Mouse (Mus musculus): Measurements from ENCODE around the gene Sh3glb2. TPM values are rescaled to one million over a fixed set of nuclear protein-coding genes. Genes with fewer than 3 reads are reported as not detected.

The Sh3glb2 gene
- polyA plus RNA-seq (2014; fragmentation: Illumina TruSeq; extraction: RNeasy Lipid Tissue Mini Kit (QIAGEN cat#74804); ENCODE audit: low read depth, low replicate concordance), result 208 TPM

DNA sequence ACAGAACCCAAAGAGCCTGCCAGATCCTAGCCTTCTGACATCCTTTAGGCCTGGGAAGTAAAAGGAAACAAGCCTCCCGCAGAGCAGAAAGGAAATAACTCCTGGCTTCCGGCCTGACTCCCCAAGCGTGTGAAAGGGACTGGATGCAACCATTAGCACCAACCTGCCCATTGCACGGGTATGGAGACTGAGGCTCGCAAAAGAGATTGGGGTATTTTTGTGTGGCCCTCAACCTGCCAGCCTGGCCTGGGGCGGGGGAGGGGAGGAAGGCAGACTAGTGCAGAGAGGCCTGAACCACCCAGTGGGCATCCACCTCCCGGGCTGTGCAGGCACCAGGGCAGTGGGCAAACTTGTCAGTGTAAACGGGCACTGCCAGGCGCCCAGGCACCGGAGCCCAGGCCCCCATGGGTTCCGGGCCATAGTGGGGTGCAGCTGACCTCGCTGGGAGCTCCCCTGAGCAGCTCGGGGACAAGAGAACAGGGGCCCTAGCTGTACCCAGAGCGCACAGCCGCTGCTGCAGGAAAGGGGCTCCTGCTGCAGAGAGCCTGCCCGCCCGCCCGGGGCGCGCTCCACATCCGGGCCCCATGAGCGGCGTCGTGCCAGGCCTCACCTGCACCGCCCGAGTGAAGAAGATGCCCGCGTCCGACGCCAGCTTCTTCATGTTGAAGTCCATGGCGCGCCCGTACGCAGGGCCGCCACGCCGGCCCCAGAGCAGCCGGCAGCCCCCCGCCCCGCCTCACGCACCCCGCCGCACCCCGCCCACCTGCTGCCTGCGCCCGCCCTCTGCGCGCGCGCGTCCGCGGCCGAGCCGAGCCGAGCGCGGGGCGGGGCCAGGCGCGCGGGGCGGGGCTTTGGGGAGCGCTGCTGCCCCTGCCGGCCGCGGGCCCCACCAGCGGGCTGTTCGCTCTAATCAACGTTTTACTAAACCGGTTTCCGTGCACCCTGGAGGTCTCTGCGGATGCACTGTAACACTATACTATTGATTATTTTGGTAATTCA, at the start of gene Sh3glb2:
Sh3glb2 (minus strand) TSS at position 805 of the 999 bp plus-strand sequence.

DNA sequence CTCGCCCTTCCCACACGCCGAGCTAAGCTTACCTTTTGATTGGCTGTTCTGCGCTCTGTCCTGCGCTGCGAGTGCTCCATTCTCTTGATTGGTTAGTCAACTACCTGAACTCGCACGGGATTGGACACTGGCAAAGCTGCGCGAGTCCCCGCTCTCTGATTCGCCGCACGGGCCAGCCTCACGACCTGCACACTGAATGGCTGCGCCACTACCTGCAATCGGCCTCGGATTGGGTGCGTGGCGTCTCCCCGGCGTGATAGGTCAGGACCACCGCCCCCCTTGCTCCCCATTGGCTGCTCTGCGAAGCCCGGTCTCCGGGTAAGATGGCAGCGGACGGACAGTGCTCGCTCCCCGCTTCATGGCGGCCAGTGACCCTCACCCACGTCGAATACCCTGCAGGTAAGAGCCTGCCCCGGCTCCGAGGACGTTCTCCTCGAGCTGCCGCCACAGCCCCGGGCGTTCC, 33.0 kb upstream of the Sh3glb2 start, which contains the start of gene Dolpp1:
Dolpp1 (plus strand) TSS at position 141 of the 463 bp plus-strand sequence.

DNA sequence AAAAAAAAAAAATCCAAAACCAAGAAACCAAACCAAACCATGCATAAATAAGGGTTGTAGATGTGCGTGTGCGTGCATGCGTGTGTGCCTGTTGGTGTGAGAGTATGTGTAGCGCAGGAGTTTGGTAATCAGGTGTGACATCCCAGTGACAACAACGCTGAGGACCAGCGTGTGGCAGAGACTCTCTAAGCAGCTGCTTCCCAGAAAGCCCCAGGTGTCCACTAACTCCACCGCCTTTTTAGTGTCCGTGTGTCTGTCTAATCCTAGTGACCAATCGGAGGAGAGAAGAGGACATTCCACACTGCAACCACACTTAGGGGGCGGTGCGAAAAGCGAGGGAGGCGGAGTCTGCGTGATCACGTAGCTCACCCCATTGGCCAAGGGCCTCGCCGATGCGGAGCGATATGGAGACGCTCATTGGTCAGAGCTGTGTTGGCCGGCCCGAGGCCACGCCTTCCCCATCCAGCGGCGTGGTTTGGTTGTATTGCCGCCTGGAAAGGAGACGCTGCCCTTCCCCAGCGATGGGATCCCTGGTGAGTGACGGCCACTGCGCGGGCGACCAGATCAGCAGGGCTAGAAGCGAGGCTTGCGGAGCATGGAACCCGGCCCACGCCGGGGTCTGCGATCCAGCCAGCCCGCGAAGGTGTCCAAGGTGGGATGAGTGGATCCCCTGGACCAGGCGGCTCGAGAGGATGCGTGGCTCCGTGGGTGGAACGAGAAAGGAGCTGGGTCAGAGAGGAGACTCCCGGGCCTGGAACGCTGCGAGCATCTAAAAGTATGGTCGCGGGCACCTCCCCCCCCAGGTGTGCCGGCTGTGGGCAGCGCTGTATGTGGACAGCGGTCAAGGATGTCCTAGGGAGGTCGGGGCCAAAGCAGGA, 4.9 kb upstream of the Sh3glb2 start, which contains the start of gene Miga2:
Miga2 (plus strand) TSS at position 461 of the 878 bp plus-strand sequence.

Other genes starting within 250 kb of the Sh3glb2 start
- gene Zer1, start 234.8 kb downstream of the Sh3glb2 start, polyA plus RNA-seq (2014; fragmentation: Illumina TruSeq; extraction: RNeasy Lipid Tissue Mini Kit (QIAGEN cat#74804); ENCODE audit: low read depth, low replicate concordance), result 34.6 TPM
- gene Tbc1d13, start 225.6 kb downstream of the Sh3glb2 start, polyA plus RNA-seq (2014; fragmentation: Illumina TruSeq; extraction: RNeasy Lipid Tissue Mini Kit (QIAGEN cat#74804); ENCODE audit: low read depth, low replicate concordance), result 35.5 TPM
- gene Endog, start 187.8 kb downstream of the Sh3glb2 start, polyA plus RNA-seq (2014; fragmentation: Illumina TruSeq; extraction: RNeasy Lipid Tissue Mini Kit (QIAGEN cat#74804); ENCODE audit: low read depth, low replicate concordance), result 14.7 TPM
- 24.3 TPM for gene Spout1, start 180.9 kb downstream of the Sh3glb2 start, polyA plus RNA-seq (2014; fragmentation: Illumina TruSeq; extraction: RNeasy Lipid Tissue Mini Kit (QIAGEN cat#74804); ENCODE audit: low read depth, low replicate concordance)
- gene Kyat1, start 153.5 kb downstream of the Sh3glb2 start, polyA plus RNA-seq (2014; fragmentation: Illumina TruSeq; extraction: RNeasy Lipid Tissue Mini Kit (QIAGEN cat#74804); ENCODE audit: low read depth, low replicate concordance), result 45.6 TPM
- 13.3 TPM for gene Lrrc8a, start 121.6 kb downstream of the Sh3glb2 start, polyA plus RNA-seq (2014; fragmentation: Illumina TruSeq; extraction: RNeasy Lipid Tissue Mini Kit (QIAGEN cat#74804); ENCODE audit: low read depth, low replicate concordance)
- 2.3 TPM for gene Gm28035, start 118.8 kb downstream of the Sh3glb2 start, polyA plus RNA-seq (2014; fragmentation: Illumina TruSeq; extraction: RNeasy Lipid Tissue Mini Kit (QIAGEN cat#74804); ENCODE audit: low read depth, low replicate concordance)
- 56.8 TPM for gene Phyhd1, start 93.1 kb downstream of the Sh3glb2 start, polyA plus RNA-seq (2014; fragmentation: Illumina TruSeq; extraction: RNeasy Lipid Tissue Mini Kit (QIAGEN cat#74804); ENCODE audit: low read depth, low replicate concordance)
- gene Gm28038, start 78.3 kb downstream of the Sh3glb2 start, polyA plus RNA-seq (2014; fragmentation: Illumina TruSeq; extraction: RNeasy Lipid Tissue Mini Kit (QIAGEN cat#74804); ENCODE audit: low read depth, low replicate concordance), result not detected
- 34.9 TPM for gene Dolk, start 73.0 kb downstream of the Sh3glb2 start, polyA plus RNA-seq (2014; fragmentation: Illumina TruSeq; extraction: RNeasy Lipid Tissue Mini Kit (QIAGEN cat#74804); ENCODE audit: low read depth, low replicate concordance)
- gene Nup188, start 72.9 kb downstream of the Sh3glb2 start, polyA plus RNA-seq (2014; fragmentation: Illumina TruSeq; extraction: RNeasy Lipid Tissue Mini Kit (QIAGEN cat#74804); ENCODE audit: low read depth, low replicate concordance), result 21.8 TPM
- gene Miga2, start 4.9 kb upstream of the Sh3glb2 start, polyA plus RNA-seq (2014; fragmentation: Illumina TruSeq; extraction: RNeasy Lipid Tissue Mini Kit (QIAGEN cat#74804); ENCODE audit: low read depth, low replicate concordance), result 39.4 TPM
- 24.6 TPM for gene Dolpp1, start 32.9 kb upstream of the Sh3glb2 start, polyA plus RNA-seq (2014; fragmentation: Illumina TruSeq; extraction: RNeasy Lipid Tissue Mini Kit (QIAGEN cat#74804); ENCODE audit: low read depth, low replicate concordance)
- 104 TPM for gene Crat, start 56.5 kb upstream of the Sh3glb2 start, polyA plus RNA-seq (2014; fragmentation: Illumina TruSeq; extraction: RNeasy Lipid Tissue Mini Kit (QIAGEN cat#74804); ENCODE audit: low read depth, low replicate concordance)
- 140 TPM for gene Ptpa, start 56.7 kb upstream of the Sh3glb2 start, polyA plus RNA-seq (2014; fragmentation: Illumina TruSeq; extraction: RNeasy Lipid Tissue Mini Kit (QIAGEN cat#74804); ENCODE audit: low read depth, low replicate concordance)
- 2.3 TPM for gene Ier5l, start 114.9 kb upstream of the Sh3glb2 start, polyA plus RNA-seq (2014; fragmentation: Illumina TruSeq; extraction: RNeasy Lipid Tissue Mini Kit (QIAGEN cat#74804); ENCODE audit: low read depth, low replicate concordance)
- gene Cstad, start 235.7 kb upstream of the Sh3glb2 start, polyA plus RNA-seq (2014; fragmentation: Illumina TruSeq; extraction: RNeasy Lipid Tissue Mini Kit (QIAGEN cat#74804); ENCODE audit: low read depth, low replicate concordance), result 3.0 TPM